Mouse (Mus musculus) liver, embryonic 11.5 days (tissue): ENCODE measurements around the gene Taar4. TPM values are rescaled to one million over a fixed set of nuclear protein-coding genes. Genes with fewer than 3 reads are reported as not detected.

Experiments
- ATAC-seq: fragments of 200-750 bp; cut with Nextera tagmentation; replicated peaks from 2 replicates; pipeline ENCODE4 v1.8.0; 2017; ENCODE audit warnings: moderate number of reproducible peaks, mild to moderate bottlenecking, moderate TSS enrichment, moderate library complexity; ENCODE audit not compliant: low FRiP score
- DNase-seq: peaks from one replicate; pipeline ENCODE4 v3.0.0-alpha.2; 2017; ENCODE audit warnings: low spot score
- H3K27ac ChIP-seq: fragments of 300-500 bp; sonication (generic); 2 replicates; pipeline ENCODE4 v1.5.1; 2014; ENCODE audit warnings: mild to moderate bottlenecking, low read depth, low read length, control low read depth
- H3K27me3 ChIP-seq: fragments of 300-500 bp; sonication (generic); replicated peaks from 2 replicates; pipeline ENCODE4 v1.6.1; 2014; ENCODE audit warnings: low read length, mixed read lengths; ENCODE audit not compliant: control insufficient read depth, insufficient read depth
- H3K36me3 ChIP-seq: fragments of 300-500 bp; sonication (generic); 2 replicates; pipeline ENCODE4 v1.6.1; 2014; ENCODE audit warnings: mild to moderate bottlenecking, low read length, moderate library complexity, mixed read lengths; ENCODE audit not compliant: control insufficient read depth, insufficient read depth
- H3K4me1 ChIP-seq: fragments of 300-500 bp; sonication (generic); replicated peaks from 2 replicates; pipeline ENCODE4 v1.6.1; 2014; ENCODE audit warnings: low read length, mixed read lengths; ENCODE audit not compliant: control insufficient read depth, insufficient read depth
- H3K4me2 ChIP-seq: fragments of 300-500 bp; sonication (generic); 2 replicates; pipeline ENCODE4 v1.6.1; 2014; ENCODE audit warnings: mild to moderate bottlenecking, control low read depth, moderate library complexity
- H3K4me3 ChIP-seq: fragments of 300-500 bp; sonication (generic); 2 replicates; pipeline ENCODE4 v1.5.1; 2014; ENCODE audit warnings: low read depth, low read length, control low read depth
- H3K9ac ChIP-seq: fragments of 300-500 bp; sonication (generic); 2 replicates; pipeline ENCODE4 v1.6.1; 2014; ENCODE audit warnings: low read depth, low read length, control low read depth
- H3K9me3 ChIP-seq: fragments of 300-500 bp; sonication (generic); 2 replicates; pipeline ENCODE4 v1.6.1; 2016; ENCODE audit warnings: low read length, inconsistent platforms, mixed read lengths; ENCODE audit not compliant: control insufficient read depth
- WGBS: fragments of 180-500 bp; shearing (Covaris S2); extraction: QIAGEN DNeasy Blood & Tissue Kit; methylation state at CpG from one replicate; pipeline ENCODE4 v1.1.7; 2014; 5-methylcytosine and 5-hydroxymethylcytosine counted together
- polyA plus RNA-seq: library from polyadenylated mRNA; unstranded; fragments of >200 nt; fragmentation: Nextera tagmentation; extraction: Ambion mirVana; gene quantifications from 2 replicates; pipeline ENCODE4 v1.2.1, GENCODE M21; 2014

Taar4 gene
- polyA plus RNA-seq, 1 experiment from 2014 or later, result not detected

DNA sequence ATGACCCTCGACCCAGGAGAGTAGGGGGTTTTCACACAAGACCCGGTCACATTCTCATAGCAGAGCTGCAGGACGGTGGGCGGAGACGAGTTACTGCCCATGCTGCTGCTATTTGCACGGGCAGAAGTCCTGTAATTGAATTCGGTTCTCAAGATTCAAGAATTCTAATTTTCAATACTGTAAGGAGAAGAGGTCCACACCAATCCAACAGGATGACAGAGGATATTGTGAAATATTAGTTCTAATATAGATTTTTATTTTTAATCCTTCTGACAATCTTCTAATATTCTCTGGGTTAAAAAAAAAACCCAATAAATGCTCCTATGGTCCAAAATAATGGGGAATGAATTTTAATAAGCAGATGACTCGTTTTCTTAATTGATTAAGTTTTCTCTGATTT lies 25.3 kb downstream of the Taar4 start, which contains the start of gene Taar6:
TSS of gene Taar6 (minus strand) at position 101 of the 400 bp plus-strand sequence.
- H3K4me2 ChIP-seq, result no peak within 1 kb of the TSS
- no peaks in the 10 kb centered on the region for H3K4me1 ChIP-seq
- ATAC-seq (no peak), DNase-seq (no peak)
- H3K4me3 ChIP-seq, result no peak within 1 kb of the TSS
- no peak within 1 kb of the TSS for H3K9ac ChIP-seq
- H3K27ac ChIP-seq, result no peak within 1 kb of the TSS
- WGBS, result 72% methylated on average over 8 of the region's 8 CpGs
- H3K9me3 ChIP-seq, result no peaks in the 10 kb centered on the region
- H3K27me3 ChIP-seq, result no peaks in the 10 kb centered on the region
- H3K36me3 ChIP-seq, result no peaks in the 10 kb centered on the region

DNA sequence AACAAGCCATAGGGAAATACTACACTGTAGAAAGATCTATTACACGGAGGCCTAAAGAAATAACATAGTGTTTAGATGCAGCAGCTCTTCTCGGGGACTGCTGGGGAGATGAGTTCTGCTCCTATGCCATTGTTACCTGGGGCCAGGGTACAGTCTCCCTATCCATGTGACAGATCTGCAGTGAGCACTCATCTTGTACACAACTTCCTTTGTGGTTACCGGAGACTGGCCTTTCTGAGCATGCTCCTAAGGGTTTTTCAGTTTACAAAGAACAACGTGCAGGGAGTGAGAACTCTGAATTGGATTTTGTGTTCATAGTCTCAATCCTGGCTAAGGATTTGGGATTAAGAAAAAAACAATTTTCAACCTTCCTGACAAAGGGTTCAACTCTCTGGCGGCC lies 26.1 kb downstream of the Taar4 start:
- no peak overlapping the region for H3K4me2 ChIP-seq
- H3K27me3 ChIP-seq, result no peaks in the 10 kb centered on the region
- H3K9me3 ChIP-seq, result no peaks in the 10 kb centered on the region
- no peak overlapping the region for H3K4me3 ChIP-seq
- H3K27ac ChIP-seq, result no peak overlapping the region
- no peaks in the 10 kb centered on the region for H3K36me3 ChIP-seq
- ATAC-seq, result no peak
- H3K4me1 ChIP-seq, result no peaks in the 10 kb centered on the region
- DNase-seq, result no peak
- 62% methylated on average over 5 of the region's 5 CpGs for WGBS
- H3K9ac ChIP-seq, result no peak overlapping the region

DNA sequence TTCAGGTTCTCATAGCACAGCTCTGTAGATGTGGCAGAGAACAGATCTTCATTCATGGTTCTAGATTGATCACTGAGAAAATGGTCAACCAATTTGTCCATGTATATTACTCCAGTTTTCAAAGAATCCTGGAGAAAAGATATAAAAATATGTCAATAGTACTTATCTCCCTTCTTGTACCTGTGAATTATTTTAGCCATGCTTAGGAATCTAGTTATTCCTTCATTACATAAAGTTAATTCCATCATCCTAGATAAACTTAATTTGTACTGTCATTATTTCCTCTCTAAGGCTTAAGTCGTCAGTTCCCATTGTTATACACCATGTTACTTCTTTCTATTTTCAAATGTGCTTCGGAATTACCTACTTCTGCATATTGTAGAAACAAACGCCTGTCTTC lies 33.1 kb downstream of the Taar4 start, which contains the start of gene Taar7a:
TSS of gene Taar7a (minus strand) at position 101 of the 400 bp plus-strand sequence.
- Histone ChIP-seq H3K27ac (no peak within 1 kb of the TSS), H3K4me2 (no peak within 1 kb of the TSS), H3K9me3 (no peaks in the 10 kb centered on the region), H3K9ac (no peak within 1 kb of the TSS), H3K36me3 (no peaks in the 10 kb centered on the region), H3K4me1 (no peaks in the 10 kb centered on the region), H3K4me3 (no peak within 1 kb of the TSS), H3K27me3 (no peaks in the 10 kb centered on the region)
- DNase-seq (no peak), ATAC-seq (no peak)
- 83% methylated on average over 3 of the region's 3 CpGs for WGBS

DNA sequence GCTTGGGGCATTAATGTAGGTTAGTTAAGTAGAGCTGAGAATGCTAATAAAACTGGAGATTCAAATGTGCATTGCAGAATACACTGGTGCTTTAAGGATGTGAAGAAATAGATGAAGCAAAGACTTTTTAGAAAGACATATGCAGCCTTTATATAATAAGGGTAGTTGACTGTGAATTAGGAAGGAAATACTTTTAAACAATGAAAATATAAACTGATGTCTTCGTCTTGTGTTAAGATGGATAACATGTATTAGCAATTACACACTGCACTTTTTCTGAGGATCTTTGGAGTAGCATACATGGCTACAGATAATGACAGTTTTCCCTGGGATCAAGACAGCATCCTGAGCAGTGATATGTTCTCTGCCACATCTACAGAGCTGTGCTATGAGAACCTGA lies 39.3 kb downstream of the Taar4 start, which contains the start of gene Taar7b:
TSS of gene Taar7b (plus strand) at position 301 of the 400 bp plus-strand sequence.
- ATAC-seq, result no peak
- no peaks in the 10 kb centered on the region for H3K4me1 ChIP-seq
- H3K27ac ChIP-seq, result no peak within 1 kb of the TSS
- 64% methylated on average over 1 of the region's 1 CpGs for WGBS
- H3K9me3 ChIP-seq, result no peaks in the 10 kb centered on the region
- H3K4me3 ChIP-seq, result no peak within 1 kb of the TSS
- DNase-seq, result no peak
- no peaks in the 10 kb centered on the region for H3K36me3 ChIP-seq
- no peaks in the 10 kb centered on the region for H3K27me3 ChIP-seq
- no peak within 1 kb of the TSS for H3K9ac ChIP-seq
- no peak within 1 kb of the TSS for H3K4me2 ChIP-seq

DNA sequence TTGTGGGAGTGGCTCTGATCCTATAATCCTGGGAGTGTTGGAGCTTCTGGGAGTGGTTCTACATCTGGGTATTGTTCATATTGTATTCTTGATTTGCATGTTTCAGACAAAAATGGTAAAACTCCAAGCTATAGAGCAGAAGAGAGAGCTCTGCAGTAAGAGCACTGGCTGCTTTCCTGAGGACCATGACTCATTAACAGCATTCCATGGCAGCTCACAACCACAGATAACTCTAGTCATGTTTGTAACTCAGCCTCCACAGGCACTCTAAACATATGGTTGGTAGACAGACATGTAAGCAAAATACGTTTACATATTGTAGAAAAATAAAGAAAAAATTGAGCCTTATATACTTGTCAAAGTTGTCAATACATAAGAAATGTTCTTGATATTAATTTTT lies 46.1 kb downstream of the Taar4 start:
- Histone ChIP-seq H3K4me3 (no peak overlapping the region), H3K9me3 (no peaks in the 10 kb centered on the region), H3K4me1 (peaks cover 6% of the 10 kb centered on the region; the same call in 1 of the 2 replicates), H3K27me3 (no peaks in the 10 kb centered on the region), H3K4me2 (no peak overlapping the region), H3K9ac (no peak overlapping the region), H3K36me3 (no peaks in the 10 kb centered on the region), H3K27ac (no peak overlapping the region)
- DNase-seq, result no peak
- ATAC-seq, result no peak
- WGBS, result 60% methylated on average over 1 of the region's 1 CpGs

DNA sequence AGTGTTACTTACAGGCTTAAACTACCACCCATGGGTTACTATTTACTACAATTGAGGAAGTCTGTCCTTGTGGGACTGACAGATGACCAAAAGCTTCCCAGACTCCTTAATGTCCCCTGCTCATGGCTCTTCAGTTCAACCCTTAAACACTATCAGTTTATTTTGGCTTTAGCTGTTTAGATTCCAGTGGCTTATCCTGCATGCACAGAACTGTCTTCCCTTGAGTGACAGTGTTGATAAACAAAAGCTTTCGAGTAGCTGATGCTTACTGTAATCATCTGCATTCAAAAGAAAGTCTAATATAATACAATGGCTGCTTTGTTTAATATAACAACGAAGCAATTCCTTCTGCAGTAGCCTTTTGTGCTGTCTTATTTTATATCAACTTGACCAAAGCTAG lies 46.7 kb downstream of the Taar4 start:
- WGBS, result 46% methylated on average over 2 of the region's 2 CpGs
- H3K4me2 ChIP-seq, result no peak overlapping the region
- H3K27me3 ChIP-seq, result no peaks in the 10 kb centered on the region
- no peak overlapping the region for H3K9ac ChIP-seq
- no peak overlapping the region for H3K27ac ChIP-seq
- H3K4me1 ChIP-seq, result peaks cover 6% of the 10 kb centered on the region; the same call in 1 of the 2 replicates
- no peaks in the 10 kb centered on the region for H3K9me3 ChIP-seq
- no peak overlapping the region for H3K4me3 ChIP-seq
- H3K36me3 ChIP-seq, result no peaks in the 10 kb centered on the region
- ATAC-seq (peak; percentile 88), DNase-seq (no peak)

DNA sequence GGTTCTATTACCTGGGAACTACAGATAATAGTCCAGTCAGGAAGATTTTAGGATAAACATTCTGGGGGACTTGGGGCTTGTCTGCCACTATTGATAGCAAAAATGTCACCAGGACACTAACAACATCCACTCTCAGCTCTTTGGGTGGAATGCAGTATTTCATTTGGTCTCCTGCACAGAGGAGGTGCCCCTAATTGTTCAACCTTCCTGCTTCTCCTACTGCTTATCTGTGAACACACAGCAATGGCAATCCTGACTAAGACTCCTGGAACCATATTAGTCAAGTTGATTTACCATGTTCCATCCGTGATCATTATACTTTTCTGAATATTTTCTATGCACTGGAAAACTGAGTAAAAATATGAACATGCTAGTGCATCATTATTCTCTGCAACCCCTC lies 47.8 kb downstream of the Taar4 start:
- Histone ChIP-seq H3K36me3 (no peaks in the 10 kb centered on the region), H3K9me3 (no peaks in the 10 kb centered on the region), H3K4me2 (no peak overlapping the region), H3K27ac (no peak overlapping the region), H3K27me3 (no peaks in the 10 kb centered on the region), H3K4me3 (no peak overlapping the region), H3K9ac (no peak overlapping the region), H3K4me1 (peaks cover 6% of the 10 kb centered on the region; the same call in 1 of the 2 replicates)
- ATAC-seq (peak; percentile 63), DNase-seq (no peak)
- 68% methylated on average over 1 of the region's 1 CpGs for WGBS

Other genes starting within 250 kb of the Taar4 start
- 260 and 303 TPM in 2 replicates for gene Rps12, start 173.2 kb upstream of the Taar4 start, polyA plus RNA-seq
- gene Slc18b1, start 163.5 kb upstream of the Taar4 start, polyA plus RNA-seq, result 5.6 and 6.3 TPM in 2 replicates
- gene Vnn3, start 109.0 kb upstream of the Taar4 start, polyA plus RNA-seq, result not detected in 2 replicates
- 1.3 and 1.4 TPM in 2 replicates for gene Vnn1, start 65.8 kb upstream of the Taar4 start, polyA plus RNA-seq
- gene Taar1, start 40.1 kb upstream of the Taar4 start, polyA plus RNA-seq, result not detected in 2 replicates
- gene Taar2, start 21.9 kb upstream of the Taar4 start, polyA plus RNA-seq, result not detected in 2 replicates
- not detected in 2 replicates for gene Taar3, start 10.9 kb upstream of the Taar4 start, polyA plus RNA-seq
- gene Taar5, start 10.2 kb downstream of the Taar4 start, polyA plus RNA-seq, result not detected in 2 replicates
- gene Taar6, start 25.2 kb downstream of the Taar4 start, polyA plus RNA-seq, result not detected in 2 replicates
- gene Taar7a, start 33.0 kb downstream of the Taar4 start, polyA plus RNA-seq, result not detected in 2 replicates
- gene Taar7b, start 39.4 kb downstream of the Taar4 start, polyA plus RNA-seq, result not detected in 2 replicates
- gene Taar7d, start 66.7 kb downstream of the Taar4 start, polyA plus RNA-seq, result not detected in 2 replicates
- gene Taar7e, start 77.1 kb downstream of the Taar4 start, polyA plus RNA-seq, result not detected in 2 replicates
- not detected in 2 replicates for gene Taar7f, start 89.0 kb downstream of the Taar4 start, polyA plus RNA-seq
- not detected in 2 replicates for gene Taar8a, start 116.0 kb downstream of the Taar4 start, polyA plus RNA-seq
- not detected in 2 replicates for gene Taar8b, start 131.8 kb downstream of the Taar4 start, polyA plus RNA-seq
- gene Taar8c, start 141.4 kb downstream of the Taar4 start, polyA plus RNA-seq, result not detected in 2 replicates
- gene Taar9, start 149.0 kb downstream of the Taar4 start, polyA plus RNA-seq, result not detected in 2 replicates
- gene Stx7, start 188.8 kb downstream of the Taar4 start, polyA plus RNA-seq, result 50.7 and 56.0 TPM in 2 replicates